Mouse (Mus musculus) R1 (cell line): ENCODE data around the gene Macrod2.

Source experiments
- DNase-seq: peaks from one replicate; pipeline ENCODE4 v3.0.0-alpha.2; 2018; ENCODE audit warnings: low read depth, low spot score

Macrod2 gene

DNA sequence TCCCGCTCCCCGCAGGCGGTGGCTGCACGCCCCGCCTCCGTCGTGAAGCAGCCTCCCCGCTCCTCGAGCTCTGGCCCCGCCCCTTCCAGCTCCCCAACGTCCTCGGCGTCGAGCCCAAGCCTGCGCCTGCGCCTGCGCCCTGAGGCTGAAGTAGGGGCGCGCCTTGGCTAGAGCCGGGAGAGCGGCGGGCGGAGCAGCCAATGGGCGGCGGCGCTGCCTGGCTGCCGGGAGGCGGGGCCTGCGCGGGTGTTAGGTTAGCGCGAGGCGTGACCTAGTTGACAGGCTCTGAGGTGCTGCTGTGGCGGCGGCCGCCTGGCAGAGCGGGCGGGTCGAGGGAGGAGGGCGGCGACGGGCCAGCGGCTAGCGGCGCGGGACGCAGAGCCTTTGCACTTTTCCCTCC is at the start of gene Macrod2:
TSS of gene Macrod2 (plus strand) at position 131 of the 400 bp plus-strand sequence.
- DNase-seq = peak; percentile 97

DNA sequence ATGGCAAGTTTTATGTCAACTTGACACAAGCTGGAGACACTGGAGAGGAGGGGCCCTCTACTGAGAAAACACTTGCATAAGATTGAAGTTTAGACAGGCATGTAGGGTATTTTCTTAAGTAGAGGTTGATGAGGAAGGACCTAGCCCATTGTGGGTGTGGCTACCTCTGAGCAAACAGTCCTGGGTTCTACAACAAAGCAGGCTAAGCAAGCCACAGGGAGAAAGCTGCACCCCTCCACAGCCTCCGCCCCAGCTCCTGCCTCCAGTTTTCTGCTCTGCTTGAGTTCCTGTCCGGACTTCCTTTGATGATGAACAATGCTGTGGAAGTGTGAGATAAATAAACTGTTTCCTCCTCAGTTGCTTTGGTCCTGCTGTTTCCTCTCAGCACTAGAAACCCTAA is 35.2 kb upstream of the Macrod2 start:
- DNase-seq = peak; percentile 56

DNA sequence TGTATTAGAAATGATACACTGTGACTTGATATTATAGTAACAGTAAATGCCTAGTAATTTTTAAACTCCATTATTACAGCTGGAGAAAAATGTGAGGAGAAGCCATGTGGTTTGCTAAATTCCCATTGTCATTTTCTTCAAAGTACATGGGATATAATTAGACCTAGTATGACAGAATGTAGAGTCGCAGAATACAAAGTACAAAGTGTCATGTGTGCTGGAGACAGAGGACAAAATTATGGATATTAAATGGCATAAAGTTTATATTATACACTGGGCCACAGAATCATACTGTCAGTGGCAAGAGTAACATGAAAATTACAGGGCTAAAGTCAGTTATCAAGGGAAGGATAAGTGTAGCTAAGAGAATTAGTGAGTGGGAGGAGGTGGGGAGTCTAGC is 30.3 kb upstream of the Macrod2 start:
- DNase-seq = no peak

DNA sequence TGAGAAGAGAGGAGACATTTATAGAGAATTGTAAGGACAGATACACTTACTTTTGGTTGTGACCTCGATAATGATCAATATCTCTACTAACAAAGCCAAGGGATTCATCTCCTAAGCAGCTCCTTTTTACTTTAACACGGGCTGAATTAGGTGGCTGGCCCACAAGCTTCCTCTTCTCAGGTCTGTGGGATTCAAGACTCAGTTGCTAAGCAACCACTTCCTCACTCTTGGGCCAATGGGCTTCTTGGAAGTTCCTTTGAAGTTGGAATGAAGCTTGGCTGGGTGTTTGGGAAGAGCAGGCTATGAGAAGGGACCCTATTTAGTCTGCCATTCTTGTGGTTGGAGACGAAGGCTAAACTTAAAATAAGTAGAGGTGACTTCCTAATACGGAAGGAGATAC is 5.6 kb upstream of the Macrod2 start, which contains the start of gene Sel1l2:
TSS of gene Sel1l2 (minus strand) at position 182 of the 400 bp plus-strand sequence.
- peak; percentile 73 for DNase-seq

DNA sequence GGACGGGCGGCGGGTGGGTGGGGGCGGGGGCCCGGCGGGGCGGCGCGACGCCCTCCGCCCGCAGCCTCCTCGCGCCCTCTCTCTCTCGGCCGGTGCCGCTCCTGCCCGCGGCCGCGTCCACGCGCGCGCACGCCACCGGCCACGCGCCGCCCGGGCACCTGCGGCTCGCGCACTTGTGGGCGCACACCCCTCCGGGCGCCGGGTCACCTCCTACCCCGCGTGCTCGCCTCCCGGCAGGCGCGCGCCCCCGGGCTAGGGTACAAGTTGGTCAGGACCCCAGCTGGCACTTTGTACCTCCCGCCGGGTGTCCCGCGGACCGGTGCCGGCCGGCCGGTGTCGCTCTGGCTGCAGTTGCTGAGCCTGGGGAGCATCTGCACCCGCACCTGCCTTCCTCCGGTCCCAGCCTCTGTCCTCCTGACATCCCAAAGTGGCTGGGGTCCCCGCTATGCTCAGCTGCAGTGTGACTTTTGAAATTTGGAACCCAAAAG is 679 bp downstream of the Macrod2 start:
- DNase-seq = peak; percentile 56

DNA sequence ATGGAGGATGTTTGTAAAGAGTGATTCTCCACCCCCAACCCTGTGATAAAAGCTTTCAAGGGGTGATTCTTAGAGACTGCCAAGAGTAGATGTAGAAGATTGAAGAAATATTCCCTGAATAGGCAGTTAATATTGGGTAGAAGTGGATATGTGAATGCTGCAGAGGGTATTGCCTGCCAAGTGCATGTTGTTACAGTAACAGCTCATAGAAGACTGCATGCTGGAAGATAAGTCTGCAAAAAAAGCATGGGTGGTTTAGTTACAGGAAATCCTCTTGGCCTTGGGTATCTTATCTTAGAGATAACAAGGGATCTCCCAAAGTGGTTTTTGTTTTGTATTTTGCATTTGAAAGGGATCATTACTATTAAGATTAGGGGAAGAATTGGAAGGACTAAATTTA is 30.7 kb downstream of the Macrod2 start:
- DNase-seq = no peak

DNA sequence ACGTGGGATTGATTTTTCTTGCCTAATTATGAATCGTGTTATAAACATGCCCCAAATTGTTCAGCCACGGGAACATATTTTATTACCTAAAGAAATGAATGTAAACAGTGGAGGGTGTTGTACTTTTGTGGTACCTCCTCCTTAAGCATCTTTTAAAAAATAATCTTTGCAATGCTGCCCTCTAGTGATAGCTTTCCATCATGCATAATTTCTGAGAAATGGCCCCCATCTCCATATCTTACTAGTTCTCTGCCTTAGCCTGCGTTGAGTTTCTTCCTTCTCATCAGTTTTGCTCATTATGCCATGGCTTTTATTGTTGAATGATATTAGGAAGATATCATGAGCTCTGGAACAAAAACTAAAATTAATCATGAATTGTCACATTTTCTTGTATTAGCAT is 32.2 kb downstream of the Macrod2 start:
- peak; percentile 42 for DNase-seq

DNA sequence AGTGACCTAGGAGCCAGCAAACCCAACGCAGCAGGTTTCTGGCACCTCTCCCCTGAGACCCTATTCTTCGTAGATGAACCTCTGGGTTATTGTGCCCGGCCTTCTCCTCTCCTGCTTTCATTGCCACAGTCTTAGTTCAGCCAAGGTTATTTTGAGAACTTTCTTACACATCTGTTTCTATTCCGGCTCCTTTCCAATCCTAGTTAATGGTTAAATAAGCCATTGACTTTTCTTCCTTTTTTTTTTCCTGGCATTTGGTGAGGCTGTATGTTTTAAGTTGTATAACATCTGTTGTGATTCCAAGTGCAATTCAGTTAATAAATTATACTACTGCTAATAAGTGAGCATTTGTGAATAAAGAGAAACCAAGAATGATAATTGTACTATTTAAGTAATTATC is 44.0 kb downstream of the Macrod2 start:
- no peak for DNase-seq

DNA sequence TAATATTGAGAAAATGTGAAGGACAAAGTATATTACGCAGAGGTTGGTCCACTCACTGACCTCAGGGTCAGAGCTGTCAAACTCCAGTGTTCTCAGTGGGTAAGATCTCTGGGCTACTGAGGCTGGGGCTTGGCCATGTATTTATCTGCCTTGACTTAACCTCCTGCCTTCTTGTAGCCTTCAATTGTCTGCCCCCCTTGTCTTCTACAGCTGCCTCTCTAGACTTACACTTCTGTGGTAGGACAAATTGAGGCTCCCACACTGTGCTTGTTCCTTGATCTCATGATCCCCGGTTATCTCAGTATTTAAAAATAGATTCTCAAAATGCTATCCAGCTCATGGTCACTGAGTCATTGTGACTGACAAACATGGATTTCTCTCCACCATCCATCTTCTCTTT is 53.5 kb downstream of the Macrod2 start:
- DNase-seq = no peak

DNA sequence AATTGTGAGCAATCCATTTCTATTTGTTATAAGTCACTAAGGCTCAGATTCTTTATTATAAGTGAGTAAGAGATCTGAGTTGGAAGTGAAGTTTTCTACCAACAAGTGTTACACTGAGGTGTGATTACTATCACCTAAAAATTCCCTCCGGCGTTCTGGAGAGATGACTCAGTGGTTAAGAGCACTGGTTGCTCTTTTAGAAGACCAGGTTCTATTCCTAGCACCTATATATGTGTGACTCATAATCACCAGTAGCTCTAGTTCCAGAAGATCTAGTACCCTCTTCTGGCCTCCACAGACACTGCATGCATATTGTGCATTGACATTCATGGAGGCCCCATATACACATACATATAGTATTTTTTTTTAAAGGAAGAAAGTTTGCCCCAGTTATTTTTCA is 80.7 kb downstream of the Macrod2 start:
- no peak for DNase-seq

DNA sequence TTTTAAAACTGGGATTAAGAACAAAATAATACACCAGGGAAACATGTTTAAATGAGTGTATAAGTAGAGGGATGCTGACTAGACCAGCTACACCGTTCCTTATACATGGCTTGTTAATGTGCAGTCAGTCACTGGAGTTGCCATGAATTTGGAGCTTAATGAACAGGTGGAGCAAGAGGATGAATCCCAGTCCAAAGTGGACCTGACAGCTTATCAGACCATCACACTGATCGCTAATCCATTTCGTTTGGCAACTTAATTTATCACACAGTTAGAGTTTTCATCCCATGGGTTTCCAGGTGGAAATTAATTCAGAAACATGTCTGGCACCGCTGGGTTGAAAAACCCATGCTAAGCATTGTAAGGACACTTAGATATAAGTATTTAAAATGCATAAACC is 81.8 kb downstream of the Macrod2 start:
- DNase-seq = no peak

DNA sequence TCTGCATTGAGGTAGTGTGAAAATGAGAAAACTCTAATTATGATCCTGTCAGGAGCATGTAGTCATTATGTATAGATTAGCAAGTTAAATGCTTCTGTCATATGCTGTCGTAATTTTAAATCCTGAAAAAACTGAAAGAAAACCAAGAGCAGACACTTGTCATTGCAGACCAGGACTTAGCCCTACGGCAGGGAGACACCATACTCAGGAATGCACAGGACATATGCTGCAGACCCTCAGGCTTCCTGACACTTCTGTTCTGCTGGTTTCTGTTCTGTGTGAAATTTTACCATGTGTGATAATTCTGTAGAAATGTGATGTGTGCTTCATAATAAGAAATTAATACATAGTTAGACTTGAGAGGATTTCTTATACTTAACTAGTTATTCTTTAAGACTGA is 87.5 kb downstream of the Macrod2 start:
- DNase-seq = no peak

DNA sequence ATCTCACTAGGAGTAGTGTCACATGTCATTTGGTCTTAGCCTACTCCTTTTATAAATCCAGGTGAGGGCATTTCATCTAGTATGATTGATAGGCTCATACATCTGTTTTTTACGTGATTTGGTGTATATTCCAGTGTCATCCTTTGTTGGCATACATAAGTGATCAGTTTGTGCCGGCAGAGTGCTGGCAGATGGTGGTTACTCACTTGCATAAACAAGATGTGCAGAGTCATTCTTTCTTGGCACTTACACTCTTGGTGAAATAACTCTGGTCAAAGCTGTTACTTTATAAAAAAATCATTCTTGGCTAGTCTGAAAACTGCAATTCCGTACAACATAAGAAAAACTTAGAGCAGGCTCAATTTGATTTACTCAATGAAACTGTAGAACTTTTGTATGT is 102.6 kb downstream of the Macrod2 start:
- no peak for DNase-seq

DNA sequence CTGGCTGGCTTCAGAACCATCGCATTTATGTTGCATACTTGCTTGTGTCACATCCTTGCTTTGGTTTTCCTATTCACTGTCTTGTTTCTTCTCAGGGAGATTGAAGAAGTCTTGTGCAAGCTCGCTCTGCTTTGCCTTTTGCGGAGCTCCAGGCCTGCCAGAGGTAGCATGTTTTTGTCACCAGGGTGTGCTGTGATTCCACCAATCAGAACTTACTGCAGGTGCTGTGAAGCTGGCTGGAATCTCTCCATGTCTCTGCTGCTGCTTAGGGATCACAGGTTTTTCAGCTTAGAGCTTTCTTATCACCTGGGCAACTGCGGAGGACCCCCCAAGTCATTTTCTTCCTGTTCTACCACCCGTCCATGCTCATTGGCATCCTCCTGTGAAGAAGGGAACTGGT is 105.8 kb downstream of the Macrod2 start:
- DNase-seq = peak; percentile 10

DNA sequence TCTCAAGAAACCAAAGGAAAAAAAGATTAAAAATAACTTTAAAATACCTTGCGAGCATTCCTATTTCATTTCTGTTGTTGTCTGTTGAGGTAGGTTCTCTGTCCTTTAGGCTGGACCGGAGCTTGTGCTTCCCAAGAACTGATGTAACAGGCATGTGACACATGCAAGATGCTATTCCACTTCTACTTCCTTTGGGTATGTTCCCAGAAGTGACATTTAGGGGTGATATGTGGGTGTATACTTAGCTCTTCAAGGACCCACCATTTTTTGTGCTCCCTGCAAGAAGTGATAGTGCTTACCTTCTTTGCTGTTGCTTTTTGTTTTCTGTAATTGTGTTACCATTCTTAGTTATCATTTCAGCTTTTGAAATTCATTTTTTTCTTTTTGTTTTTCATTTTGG is 126.4 kb downstream of the Macrod2 start:
- DNase-seq = no peak

DNA sequence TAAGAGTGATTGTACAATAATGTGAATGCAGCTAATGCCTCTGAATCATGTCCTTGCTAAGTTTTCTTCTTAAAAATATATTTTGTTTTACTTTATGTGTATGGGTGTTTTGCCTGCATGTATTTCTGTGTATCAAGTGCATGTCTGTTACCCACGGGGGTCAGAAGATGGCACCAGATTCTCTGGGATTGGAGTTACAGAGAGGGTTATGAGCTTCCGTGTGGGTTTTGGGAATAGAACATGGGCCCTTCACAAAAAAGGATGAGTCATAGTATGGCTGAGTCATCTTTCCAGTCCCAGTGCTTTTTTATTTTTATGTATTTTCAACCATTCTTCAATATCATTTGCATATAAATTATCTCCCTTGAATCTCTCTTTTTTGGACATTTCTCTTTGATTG is 135.1 kb downstream of the Macrod2 start:
- no peak for DNase-seq

DNA sequence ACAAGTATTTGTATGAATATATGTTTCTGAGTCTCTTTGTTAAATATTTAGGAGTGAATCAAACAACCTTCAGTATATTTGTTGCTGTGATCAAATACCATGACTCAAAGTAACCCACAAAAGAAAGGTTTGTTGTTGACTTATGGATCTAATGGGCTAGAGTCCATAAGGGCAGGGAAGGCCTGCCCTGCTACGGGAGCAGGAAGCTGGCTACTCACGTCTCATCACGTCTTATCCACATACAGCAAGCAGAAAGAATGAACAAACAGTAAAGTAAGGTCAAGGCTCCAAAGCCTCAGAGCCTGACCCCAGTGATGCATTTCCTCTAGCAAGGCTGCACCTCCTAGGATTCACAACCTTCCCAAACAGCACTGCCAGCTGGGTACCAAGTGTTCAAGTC is 136.9 kb downstream of the Macrod2 start:
- no peak for DNase-seq

DNA sequence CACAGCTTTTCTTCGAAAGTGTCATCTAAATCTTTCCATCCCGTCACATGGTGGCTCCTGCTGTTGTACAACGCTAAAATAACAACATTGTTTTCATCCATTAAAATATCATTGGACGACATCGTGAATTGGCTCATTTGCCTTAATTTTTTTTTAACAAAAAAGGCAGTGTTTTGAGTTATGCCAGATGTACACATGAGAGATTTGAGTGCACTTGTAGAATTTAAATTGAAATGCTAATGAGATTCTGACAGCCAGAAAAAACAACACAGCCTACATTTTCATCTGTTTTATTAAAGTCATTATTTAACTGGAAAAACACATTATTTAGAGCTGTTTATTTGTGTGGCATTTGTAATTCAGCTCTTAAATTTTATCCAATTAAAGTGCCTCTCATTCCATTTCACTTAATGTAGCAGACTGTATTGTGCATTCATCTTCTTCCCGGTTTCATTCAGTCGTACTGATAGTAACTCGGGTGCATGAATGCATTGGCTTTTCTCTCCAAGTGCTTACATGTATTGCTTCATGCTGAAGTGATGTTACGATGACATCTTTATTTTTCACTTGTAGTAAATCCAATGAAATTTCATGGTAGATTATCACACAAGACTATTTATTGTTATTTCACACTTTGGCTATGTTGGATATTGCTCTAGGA is 137.9 kb downstream of the Macrod2 start:
- no peak for DNase-seq

DNA sequence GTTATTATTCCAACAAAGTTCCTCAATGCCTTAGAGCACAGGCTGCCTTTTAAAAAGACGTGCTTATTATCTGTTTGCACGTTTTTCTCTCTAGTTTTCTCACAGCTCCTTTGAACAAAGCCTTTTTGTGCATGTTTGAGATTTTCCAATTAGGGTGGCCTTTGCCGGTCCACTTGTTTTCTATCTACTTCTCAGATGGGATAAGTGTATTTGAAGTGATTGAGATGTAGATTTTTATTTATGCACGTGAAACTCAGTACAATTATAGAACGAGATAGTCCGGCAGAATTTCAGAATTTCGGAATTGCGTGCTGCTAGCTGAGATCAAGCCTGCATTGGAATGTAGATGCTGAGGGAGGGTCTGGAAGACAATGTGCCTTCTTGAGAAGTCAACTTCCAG is 138.5 kb downstream of the Macrod2 start:
- DNase-seq = no peak

DNA sequence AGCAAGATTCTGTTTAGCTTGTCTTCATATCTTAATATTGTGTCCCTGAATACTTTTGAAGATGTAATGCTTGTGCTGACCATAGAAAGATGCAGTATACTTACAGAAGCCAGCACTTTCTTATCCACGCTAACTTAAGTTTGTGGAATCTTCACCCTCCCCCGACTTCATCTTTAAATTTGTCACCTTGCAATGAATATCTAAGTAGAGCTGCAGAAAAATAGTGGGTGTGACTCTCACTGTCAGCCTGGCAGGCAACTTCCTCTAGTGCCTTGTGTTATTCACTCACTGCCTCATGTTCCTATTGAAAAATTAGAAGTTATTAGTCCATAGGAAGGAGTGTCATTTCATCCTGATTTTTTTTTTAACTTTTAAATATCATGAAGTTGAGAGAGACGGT is 139.5 kb downstream of the Macrod2 start:
- no peak for DNase-seq

DNA sequence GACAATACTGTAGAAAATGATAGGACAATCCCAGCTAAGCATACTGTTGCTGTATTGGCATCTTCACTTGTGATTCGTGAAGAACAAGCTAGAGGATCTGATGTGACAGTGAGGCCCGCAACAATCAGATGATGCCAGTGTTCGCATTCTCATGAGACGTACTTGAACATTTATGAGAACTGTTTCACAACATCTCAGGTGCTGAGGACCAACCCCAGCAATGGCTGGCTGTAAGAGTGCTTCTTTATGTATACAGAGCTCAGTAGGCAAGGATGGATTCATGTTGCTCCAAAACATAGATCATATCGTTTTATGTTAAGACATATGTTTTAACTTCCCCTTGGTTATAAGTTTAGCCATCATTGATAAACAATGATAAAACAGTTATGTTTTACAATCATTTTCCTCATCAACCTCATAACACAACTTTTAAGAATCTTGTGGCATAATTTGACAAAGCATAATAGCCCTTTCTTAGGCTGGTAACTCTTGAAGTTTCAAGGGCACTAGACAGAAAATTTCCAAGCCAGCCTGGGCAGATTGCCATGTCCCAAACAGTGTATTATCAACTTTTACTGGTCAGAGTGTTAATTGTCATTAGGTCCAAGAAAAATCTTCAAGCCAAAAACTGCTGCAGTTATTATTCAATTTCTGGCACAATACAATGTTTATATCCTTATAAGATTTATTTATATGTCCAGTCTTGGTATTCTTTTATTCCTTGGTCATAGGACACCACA is 140.9 kb downstream of the Macrod2 start:
- no peak for DNase-seq

DNA sequence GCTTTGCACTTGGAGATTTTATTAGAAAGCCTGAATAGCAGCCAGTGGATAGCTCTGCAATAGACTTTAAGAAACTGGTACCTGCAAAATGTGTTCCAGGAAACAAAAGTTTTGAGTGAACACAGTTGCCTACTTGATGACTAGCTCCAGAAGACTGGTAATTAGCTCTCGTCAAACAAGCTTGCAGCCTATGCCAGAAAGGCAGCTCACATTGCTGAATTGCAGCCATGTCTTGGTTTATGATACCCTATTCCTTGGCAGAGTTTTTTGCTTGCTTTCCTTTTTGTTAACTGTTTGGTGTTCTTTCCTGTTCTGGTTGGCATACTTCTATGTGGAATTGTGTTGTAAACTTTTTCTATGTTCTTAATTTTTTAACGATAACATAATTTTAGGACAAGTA is 154.2 kb downstream of the Macrod2 start:
- no peak for DNase-seq

DNA sequence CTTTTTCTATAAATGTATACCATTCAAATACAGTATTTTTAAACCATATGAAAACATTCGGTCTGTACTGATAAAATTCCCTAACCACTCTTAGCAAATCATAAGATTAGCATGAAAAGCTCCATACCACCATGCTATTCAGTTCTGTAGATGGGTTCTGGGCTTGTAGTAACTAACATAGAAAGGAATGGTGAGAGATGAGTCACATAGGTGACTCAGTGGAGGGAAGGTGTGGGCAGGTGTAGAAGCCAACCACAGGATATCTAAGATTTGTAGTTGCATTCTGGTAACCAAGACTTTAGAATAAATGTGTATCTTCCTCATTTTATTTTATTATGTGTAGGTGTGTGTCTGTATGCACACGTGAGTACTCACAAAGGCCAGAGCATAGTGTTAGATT is 166.3 kb downstream of the Macrod2 start:
- DNase-seq = no peak
